Mouse (Mus musculus): ENCODE measurements around the gene Lkaaear1. TPM values are rescaled to one million over a fixed set of nuclear protein-coding genes. Genes with fewer than 3 reads are reported as not detected.

Gene Lkaaear1
- polyA plus RNA-seq, 1 experiment from 2014 or later: not detected

- Histone ChIP-seq H3K4me2 (replicated peaks) (peak overlapping the region; percentile 77), H3K36me3 (no peaks in the 10 kb centered on the region), H3K9me3 (no peaks in the 10 kb centered on the region), H3K27ac (no peak overlapping the region), H3K27me3 (peaks cover 61% of the 10 kb centered on the region), H3K4me3 (peak overlapping the region; percentile 48), H3K4me1 (peaks cover 34% of the 10 kb centered on the region), H3K9ac (peak overlapping the region; percentile 24)
- no peak for ATAC-seq (ENCODE audit: insufficient number of reproducible peaks, insufficient read depth, low FRiP score, low TSS enrichment)
- under 1% methylated on average over 41 of the region's 41 CpGs for WGBS
Measured at GRCm38 (mm10) chr2:181670913-181671311, 27.3 kb downstream of the Lkaaear1 start.

GRCm38 (mm10) chr2:181670285-181670912, 27.8 kb downstream of the Lkaaear1 start:
- Histone ChIP-seq H3K4me2 (replicated peaks) (peak overlapping the region; percentile 77), H3K4me3 (peak overlapping the region; percentile 48), H3K9me3 (no peaks in the 10 kb centered on the region), H3K36me3 (no peaks in the 10 kb centered on the region), H3K4me1 (peaks cover 30% of the 10 kb centered on the region), H3K9ac (peak overlapping the region; percentile 24; the same call in 1 of the 2 replicates), H3K27ac (no peak overlapping the region), H3K27me3 (peaks cover 61% of the 10 kb centered on the region)
- 4% methylated on average over 52 of the region's 56 CpGs for WGBS
- ATAC-seq (ENCODE audit: insufficient number of reproducible peaks, insufficient read depth, low FRiP score, low TSS enrichment): no peak; the same call in 1 of the 2 replicates

GRCm38 (mm10) chr2:181663298-181663630, 35.0 kb downstream of the Lkaaear1 start:
- WGBS: 18% methylated on average over 4 of the region's 4 CpGs

GRCm38 (mm10) chr2:181662620-181663297, 35.5 kb downstream of the Lkaaear1 start:
- Histone ChIP-seq H3K9me3 (no peaks in the 10 kb centered on the region), H3K36me3 (no peaks in the 10 kb centered on the region), H3K4me1 (peaks cover 4% of the 10 kb centered on the region), H3K27ac (peak overlapping the region; percentile 46; the same call in 1 of the 2 replicates), H3K4me2 (replicated peaks) (no peak overlapping the region), H3K9ac (no peak overlapping the region), H3K4me3 (no peak overlapping the region), H3K27me3 (no peaks in the 10 kb centered on the region)
- 83% methylated on average over 3 of the region's 3 CpGs for WGBS
- no peak for ATAC-seq (ENCODE audit: insufficient number of reproducible peaks, insufficient read depth, low FRiP score, low TSS enrichment)

More at GRCm38 (mm10) chr2:181663298-181663630, 35.0 kb downstream of the Lkaaear1 start:
- Histone ChIP-seq H3K36me3 (no peaks in the 10 kb centered on the region), H3K27me3 (peaks cover 3% of the 10 kb centered on the region; the same call in 1 of the 2 replicates), H3K4me3 (no peak overlapping the region), H3K4me1 (peaks cover 4% of the 10 kb centered on the region), H3K4me2 (replicated peaks) (no peak overlapping the region), H3K27ac (peak overlapping the region; percentile 46; the same call in 1 of the 2 replicates), H3K9ac (no peak overlapping the region), H3K9me3 (no peaks in the 10 kb centered on the region)
- ATAC-seq (ENCODE audit: insufficient number of reproducible peaks, insufficient read depth, low FRiP score, low TSS enrichment): no peak; the same call in 1 of the 2 replicates

- Histone ChIP-seq H3K4me1 (peaks cover 4% of the 10 kb centered on the region), H3K27ac (no peak overlapping the region), H3K27me3 (no peaks in the 10 kb centered on the region), H3K9me3 (no peaks in the 10 kb centered on the region), H3K9ac (no peak overlapping the region), H3K36me3 (peaks cover 27% of the 10 kb centered on the region), H3K4me3 (no peak overlapping the region), H3K4me2 (replicated peaks) (no peak overlapping the region)
- 9% methylated on average over 9 of the region's 9 CpGs for WGBS
- no peak for ATAC-seq (ENCODE audit: insufficient number of reproducible peaks, insufficient read depth, low FRiP score, low TSS enrichment)
Measured at GRCm38 (mm10) chr2:181659609-181660055, 38.6 kb downstream of the Lkaaear1 start.

DNA sequence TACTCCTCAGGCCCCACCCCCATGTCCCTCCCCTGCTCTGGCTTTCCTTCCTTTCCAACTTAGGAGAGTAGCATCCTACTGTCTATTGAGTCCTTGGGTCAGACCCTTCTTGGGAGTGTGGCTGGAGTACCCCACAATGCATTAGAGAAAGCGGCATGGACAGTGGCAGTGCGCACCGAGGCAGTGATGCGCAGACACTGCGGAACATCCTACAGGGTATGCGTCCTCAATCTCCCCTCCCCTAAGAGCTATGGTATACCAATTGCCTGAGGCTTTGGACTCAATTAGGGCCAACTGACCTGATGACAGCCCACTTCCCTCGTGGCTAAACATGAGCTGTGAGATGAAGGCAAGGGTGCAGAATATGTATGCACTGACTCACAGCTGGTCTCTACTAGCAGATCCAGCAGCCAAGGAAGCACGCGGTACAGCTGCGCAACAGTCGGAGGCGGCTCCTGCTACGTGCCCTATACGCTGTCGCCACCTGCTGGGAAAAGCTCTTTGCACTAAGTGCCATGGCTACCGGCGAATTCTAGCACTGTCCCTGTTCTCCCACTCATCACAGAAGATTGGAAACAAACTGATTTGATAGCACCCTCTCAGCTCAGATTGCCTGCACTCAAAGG, 39.2 kb downstream of the Lkaaear1 start:
- ATAC-seq (ENCODE audit: insufficient number of reproducible peaks, insufficient read depth, low FRiP score, low TSS enrichment): no peak
- Histone ChIP-seq H3K9ac (no peak overlapping the region), H3K27ac (no peak overlapping the region), H3K9me3 (no peaks in the 10 kb centered on the region), H3K4me2 (replicated peaks) (no peak overlapping the region), H3K36me3 (peaks cover 33% of the 10 kb centered on the region), H3K27me3 (no peaks in the 10 kb centered on the region), H3K4me3 (no peak overlapping the region), H3K4me1 (peaks cover 4% of the 10 kb centered on the region)
- WGBS: 36% methylated on average over 17 of the region's 17 CpGs

GRCm38 (mm10) chr2:181658528-181658927, 39.7 kb downstream of the Lkaaear1 start:
- H3K27me3 ChIP-seq: no peaks in the 10 kb centered on the region
- H3K4me3 ChIP-seq: no peak overlapping the region
- H3K9ac ChIP-seq: no peak overlapping the region
- 87% methylated on average over 7 of the region's 7 CpGs for WGBS
- no peaks in the 10 kb centered on the region for H3K9me3 ChIP-seq
- peaks cover 4% of the 10 kb centered on the region for H3K4me1 ChIP-seq
- no peak overlapping the region for H3K27ac ChIP-seq
- H3K36me3 ChIP-seq: peaks cover 38% of the 10 kb centered on the region
- no peak for ATAC-seq (ENCODE audit: insufficient number of reproducible peaks, insufficient read depth, low FRiP score, low TSS enrichment)
- no peak overlapping the region for H3K4me2 ChIP-seq (replicated peaks)

GRCm38 (mm10) chr2:181657441-181657840, 40.8 kb downstream of the Lkaaear1 start:
- Histone ChIP-seq H3K4me2 (replicated peaks) (no peak overlapping the region), H3K27ac (no peak overlapping the region), H3K9ac (no peak overlapping the region), H3K36me3 (peaks cover 49% of the 10 kb centered on the region), H3K27me3 (no peaks in the 10 kb centered on the region), H3K9me3 (no peaks in the 10 kb centered on the region), H3K4me3 (no peak overlapping the region), H3K4me1 (peaks cover 4% of the 10 kb centered on the region)
- WGBS: 69% methylated on average over 2 of the region's 2 CpGs
- no peak for ATAC-seq (ENCODE audit: insufficient number of reproducible peaks, insufficient read depth, low FRiP score, low TSS enrichment)

DNA sequence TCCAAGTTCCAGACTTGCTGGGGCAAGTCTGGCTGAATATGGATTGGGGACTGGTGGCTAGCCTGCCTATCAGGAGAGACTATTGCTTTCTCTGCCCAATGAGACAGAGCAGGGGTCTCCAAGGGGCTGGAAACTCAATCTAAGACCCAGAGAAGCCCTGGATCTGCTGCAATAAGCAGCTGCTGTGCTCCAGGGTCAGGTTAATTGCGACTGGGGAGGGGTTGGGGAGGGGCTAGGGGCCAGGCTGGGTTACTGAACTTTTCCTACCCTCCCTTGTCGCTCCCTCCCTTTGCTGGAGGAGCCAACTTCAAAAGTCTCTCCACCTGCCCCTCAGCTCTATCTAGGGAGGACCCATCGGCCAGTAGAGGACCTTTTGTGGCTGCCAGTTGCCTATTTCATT, 41.5 kb downstream of the Lkaaear1 start, which contains the start of gene Gm29797:
Gene Gm29797, plus strand, starts transcription at position 301 of the 400 bp plus-strand sequence.
- 71% methylated on average over 3 of the region's 3 CpGs for WGBS
- Histone ChIP-seq H3K4me2 (replicated peaks) (no peak within 1 kb of the TSS), H3K9me3 (no peaks in the 10 kb centered on the region), H3K4me3 (no peak within 1 kb of the TSS), H3K9ac (no peak within 1 kb of the TSS), H3K4me1 (peaks cover 4% of the 10 kb centered on the region), H3K36me3 (peaks cover 56% of the 10 kb centered on the region), H3K27ac (no peak within 1 kb of the TSS), H3K27me3 (no peaks in the 10 kb centered on the region)
- ATAC-seq (ENCODE audit: insufficient number of reproducible peaks, insufficient read depth, low FRiP score, low TSS enrichment): no peak

DNA sequence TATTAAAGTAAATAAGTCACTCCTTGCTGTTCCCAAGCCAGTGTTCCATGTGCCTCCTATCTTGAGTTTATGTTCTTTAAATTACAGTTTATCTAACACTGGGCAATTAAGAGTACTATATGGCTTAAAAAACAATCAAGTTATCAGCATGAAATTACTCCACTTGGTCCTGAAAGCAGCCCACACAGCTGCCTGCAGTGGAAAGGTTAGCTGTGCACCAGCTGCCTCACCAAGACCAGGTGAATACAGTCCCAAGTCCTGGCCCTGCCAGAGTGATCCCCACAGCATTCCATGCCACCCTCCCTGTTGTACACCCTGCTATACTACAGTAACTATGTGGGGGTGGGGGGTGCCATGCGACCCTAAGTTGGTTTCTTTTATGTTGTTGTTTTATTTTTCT, 44.7 kb downstream of the Lkaaear1 start:
- H3K9me3 ChIP-seq: no peaks in the 10 kb centered on the region
- no peak overlapping the region for H3K27ac ChIP-seq
- no peaks in the 10 kb centered on the region for H3K4me1 ChIP-seq
- H3K9ac ChIP-seq: no peak overlapping the region
- no peaks in the 10 kb centered on the region for H3K27me3 ChIP-seq
- 85% methylated on average over 1 of the region's 1 CpGs for WGBS
- H3K4me3 ChIP-seq: no peak overlapping the region
- H3K36me3 ChIP-seq: peaks cover 85% of the 10 kb centered on the region
- no peak for ATAC-seq (ENCODE audit: insufficient number of reproducible peaks, insufficient read depth, low FRiP score, low TSS enrichment)
- H3K4me2 ChIP-seq (replicated peaks): no peak overlapping the region

DNA sequence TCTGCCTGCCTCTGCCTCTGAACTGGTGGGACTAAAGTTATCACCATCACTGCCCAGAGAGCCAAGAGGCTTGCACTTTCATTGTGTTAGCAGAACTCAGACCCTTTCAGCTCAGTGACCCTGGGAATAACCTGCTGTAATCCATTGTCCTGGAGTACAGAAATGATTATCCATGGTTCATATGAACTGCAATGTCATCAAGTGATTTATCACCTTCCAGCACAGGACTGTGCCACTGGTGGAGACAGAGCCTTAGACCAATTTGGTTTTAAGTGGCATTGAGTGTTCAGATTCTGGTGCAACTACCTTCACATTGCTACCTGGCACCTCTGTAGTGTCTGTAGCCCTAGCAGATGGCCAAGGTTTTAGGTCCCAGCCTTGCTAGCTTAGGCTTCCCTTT, 45.2 kb downstream of the Lkaaear1 start:
- ATAC-seq (ENCODE audit: insufficient number of reproducible peaks, insufficient read depth, low FRiP score, low TSS enrichment): no peak
- Histone ChIP-seq H3K36me3 (peaks cover 90% of the 10 kb centered on the region), H3K4me1 (no peaks in the 10 kb centered on the region), H3K9ac (no peak overlapping the region), H3K4me3 (no peak overlapping the region), H3K27ac (no peak overlapping the region), H3K9me3 (no peaks in the 10 kb centered on the region), H3K4me2 (replicated peaks) (no peak overlapping the region), H3K27me3 (no peaks in the 10 kb centered on the region)

DNA sequence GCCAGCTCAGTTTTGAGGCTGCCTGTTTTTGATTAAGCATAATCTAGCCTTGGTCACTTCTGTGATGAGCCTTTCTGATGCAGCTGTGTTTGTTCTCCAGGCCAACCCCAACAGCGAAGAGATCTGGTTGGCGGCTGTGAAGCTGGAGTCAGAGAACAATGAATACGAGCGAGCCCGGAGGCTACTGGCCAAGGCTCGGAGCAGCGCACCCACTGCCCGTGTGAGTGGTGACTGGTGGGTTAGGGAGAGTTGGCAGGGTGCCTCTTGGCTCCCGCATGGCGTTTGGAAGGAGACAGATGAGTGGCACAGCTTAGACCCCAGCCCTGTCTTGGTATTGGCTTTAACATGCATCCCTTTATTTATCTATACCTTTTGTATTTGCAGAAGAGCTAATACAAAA, 49.3 kb downstream of the Lkaaear1 start:
- no peak overlapping the region for H3K4me3 ChIP-seq
- peaks cover 85% of the 10 kb centered on the region for H3K36me3 ChIP-seq
- H3K9me3 ChIP-seq: no peaks in the 10 kb centered on the region
- H3K4me1 ChIP-seq: no peaks in the 10 kb centered on the region
- no peak overlapping the region for H3K27ac ChIP-seq
- 83% methylated on average over 10 of the region's 10 CpGs for WGBS
- H3K27me3 ChIP-seq: no peaks in the 10 kb centered on the region
- ATAC-seq (ENCODE audit: insufficient number of reproducible peaks, insufficient read depth, low FRiP score, low TSS enrichment): no peak
- H3K9ac ChIP-seq: no peak overlapping the region
- H3K4me2 ChIP-seq (replicated peaks): no peak overlapping the region
